Mouse (Mus musculus) lung, postnatal 25 days (tissue): ENCODE measurements around the gene Rtn4.

Experiments used
- DNase-seq: peaks from one replicate; pipeline ENCODE4 v3.0.0; 2022; ENCODE audit warnings: low spot score

Rtn4 gene

DNA sequence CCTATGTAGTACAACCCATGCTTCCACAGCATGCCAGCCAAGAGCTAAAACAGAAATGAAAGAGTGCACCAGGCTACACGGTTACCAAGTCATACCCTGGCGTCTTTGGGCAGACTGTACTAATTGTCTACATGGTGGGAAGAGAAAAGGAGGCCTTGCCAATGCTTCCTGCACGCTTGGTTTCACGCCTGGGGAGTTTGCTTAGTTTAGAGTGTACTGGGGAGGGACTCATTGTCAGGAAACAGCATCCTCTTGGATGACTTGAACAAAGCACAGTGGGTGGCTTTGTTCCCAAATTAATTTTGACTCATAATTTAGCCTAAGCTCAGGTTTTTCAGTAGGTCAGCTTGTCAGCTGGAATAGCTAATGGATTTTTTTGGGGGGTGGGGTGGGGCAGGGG lies 72.3 kb downstream of the Rtn4 start:
- no peak for DNase-seq

DNA sequence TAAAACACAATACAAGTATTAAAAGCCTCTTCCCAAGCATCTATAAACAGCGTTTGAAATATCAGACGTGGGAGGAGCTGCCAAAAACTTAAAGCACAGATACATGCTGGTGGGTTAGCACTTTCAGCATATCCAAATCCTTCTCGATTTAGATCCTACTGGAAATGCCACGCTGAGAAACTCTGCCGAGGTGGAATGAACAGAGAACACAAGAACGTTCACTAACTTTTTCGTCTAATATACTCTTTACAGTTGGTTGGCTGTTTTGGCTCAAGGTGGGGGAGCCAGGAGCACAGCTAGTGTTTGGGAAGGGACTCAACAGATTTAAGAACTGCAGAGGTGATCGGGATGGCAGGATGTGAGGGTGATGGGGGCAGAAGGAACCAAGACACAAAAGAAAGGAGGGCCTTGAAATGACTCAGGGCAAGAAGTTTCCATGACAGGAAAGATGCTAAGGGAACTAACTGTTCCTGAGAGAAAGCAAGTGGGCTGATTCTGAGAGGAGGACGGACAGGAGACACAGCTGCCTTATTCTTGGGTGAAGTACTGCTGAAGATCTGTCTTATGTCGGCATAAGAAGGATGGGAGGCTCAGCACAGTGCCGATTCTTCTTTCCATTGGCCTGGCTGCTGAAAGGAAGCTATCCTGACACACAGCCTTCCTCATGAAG lies 73.7 kb downstream of the Rtn4 start:
- DNase-seq = no peak

DNA sequence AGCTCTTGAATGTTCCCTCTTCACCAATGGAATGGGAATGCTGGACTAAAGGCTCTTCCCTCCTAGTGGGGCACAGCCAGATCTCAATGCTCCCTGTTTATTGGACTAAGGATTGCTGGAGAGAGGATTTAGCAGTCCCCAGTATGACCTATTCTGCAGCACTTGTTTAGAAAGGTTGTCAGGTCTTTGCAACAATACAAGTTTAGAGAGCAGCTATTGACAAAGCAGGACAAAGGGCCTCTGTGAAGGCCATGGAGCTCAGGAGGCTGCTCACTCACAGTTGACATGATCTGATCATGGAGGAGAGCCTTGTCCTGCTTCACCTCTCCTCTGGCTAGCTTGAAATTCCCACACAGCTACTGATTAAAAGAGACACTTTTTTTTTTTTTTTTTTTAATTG lies 75.8 kb downstream of the Rtn4 start:
- DNase-seq = no peak

DNA sequence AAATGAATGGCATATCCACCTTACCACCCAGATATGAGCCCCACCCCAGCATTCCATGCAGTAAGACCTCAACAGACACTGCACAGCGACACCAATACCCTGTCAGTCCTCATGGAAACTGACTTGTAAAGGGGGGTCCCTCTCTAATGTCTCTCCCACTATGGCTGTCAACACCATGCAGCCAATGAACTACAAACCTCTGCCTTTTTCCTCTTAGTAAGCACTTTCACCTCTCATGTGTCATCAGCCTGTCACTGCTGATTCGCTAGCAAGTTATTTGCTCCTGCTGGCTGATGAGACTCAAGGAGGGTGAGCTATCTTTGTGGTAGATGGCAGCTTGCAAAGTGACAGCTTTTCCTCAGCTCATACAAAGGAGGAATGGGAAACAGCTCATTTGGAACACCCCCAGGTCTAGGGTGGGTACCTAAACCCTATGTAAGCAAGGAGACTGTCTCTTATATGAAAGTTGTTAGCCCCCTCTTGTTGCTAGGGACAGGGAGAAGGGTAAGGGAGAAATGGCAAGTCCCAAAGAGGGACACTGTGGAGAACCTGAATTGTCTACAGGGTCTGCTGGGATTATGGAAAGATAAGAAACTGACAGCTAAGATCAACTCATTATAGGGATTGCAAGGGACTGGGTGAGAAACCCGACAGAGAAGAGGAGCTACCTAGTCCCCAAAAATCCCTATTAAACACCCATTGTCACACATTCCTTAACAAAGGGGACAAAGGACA lies 78.1 kb downstream of the Rtn4 start:
- DNase-seq = no peak

DNA sequence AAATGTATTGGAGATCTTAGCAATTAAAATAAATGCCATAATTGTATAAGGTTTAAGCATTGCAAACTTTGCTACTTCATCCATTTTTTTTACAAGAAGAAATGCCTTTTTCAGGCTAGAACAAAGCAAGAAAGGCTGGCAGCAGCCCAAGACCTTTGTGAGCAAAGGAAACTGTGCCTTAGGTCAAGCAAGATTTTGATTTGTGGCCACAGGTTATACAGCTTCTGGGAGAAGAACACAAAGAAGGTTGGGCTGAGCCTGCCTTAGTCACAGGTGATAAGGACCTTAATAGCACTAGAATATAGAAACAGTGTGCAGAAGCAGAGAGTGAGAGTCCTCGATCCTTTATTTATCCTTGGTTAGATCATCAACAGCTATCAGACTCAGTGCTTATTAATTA lies 79.5 kb downstream of the Rtn4 start:
- DNase-seq = no peak

DNA sequence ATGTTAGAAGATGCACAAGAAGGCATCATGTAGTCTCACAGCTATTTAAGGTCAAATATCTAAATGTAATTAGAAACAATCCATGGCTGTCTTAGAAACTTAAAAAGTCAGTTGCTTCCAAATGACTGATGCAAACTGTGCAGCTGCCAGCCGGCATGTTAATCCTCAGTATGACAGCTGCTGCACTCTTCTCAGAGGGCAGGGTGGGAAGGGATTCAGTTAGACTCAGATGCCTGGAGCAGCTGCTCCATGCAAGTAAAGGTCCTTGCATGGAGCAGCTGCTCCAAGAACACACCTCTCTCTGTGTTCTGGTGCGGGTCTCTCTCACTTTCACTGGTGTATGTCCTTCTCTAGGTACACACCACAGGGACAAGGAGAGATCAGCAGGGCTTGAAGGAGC lies 81.5 kb downstream of the Rtn4 start:
- no peak for DNase-seq

DNA sequence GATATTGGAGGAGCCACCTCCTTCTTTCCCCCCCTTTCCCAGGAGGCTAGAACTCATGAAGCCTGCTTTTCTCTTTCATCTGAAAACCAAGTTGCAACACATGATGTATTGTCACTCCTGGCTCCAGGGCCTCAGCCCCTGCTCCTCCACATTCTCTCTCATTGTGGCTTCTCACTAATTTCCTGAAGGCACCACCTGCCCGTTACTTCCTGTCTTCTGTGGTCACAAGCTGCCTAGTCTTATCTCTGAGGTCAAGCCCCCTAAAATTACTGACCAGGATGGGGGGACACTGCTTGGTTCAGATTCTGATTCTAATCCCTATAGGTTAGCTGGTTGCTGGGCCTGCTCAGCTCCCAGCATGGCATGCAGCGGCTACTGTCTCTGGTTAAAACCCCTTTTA lies 82.0 kb downstream of the Rtn4 start:
- no peak for DNase-seq

DNA sequence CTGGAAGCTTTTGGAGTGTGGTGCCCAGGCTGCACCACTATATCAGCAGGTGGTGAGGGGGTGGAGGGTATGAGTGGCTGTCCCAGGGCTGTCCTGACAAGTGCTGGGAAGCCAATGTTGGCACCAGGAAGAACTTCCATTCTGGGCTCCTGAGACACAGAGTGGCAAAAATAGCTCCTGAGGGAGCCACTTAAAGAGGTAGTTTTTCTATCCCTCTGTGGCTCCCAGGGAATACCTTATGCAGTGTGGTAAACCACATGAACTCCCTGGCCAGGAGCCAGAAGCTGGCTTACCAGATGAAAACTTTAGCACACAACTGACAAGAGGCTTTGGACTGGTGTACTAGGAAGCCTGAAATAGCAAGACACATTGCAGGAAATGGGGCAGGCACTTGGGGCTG lies 85.2 kb downstream of the Rtn4 start:
- DNase-seq = peak; percentile 6

DNA sequence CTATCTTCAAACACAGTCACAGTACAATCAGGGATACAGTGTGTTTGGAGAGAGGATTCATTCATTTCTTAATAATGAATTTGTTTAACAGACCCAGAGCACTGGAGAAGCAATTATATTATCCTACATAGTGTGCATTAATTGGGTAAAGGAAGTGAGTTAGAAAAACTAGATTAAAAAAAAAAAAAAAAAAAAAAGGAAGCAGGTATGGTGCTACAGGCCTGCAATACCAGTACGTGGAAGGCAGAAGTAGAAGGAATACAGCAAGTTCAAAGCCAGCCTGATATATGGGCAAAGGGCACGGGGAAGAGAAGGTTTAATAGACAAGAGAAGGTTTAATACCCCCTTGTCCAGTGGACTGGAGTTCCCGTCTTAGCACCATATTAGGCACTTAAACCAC lies 86.2 kb downstream of the Rtn4 start:
- DNase-seq = no peak

DNA sequence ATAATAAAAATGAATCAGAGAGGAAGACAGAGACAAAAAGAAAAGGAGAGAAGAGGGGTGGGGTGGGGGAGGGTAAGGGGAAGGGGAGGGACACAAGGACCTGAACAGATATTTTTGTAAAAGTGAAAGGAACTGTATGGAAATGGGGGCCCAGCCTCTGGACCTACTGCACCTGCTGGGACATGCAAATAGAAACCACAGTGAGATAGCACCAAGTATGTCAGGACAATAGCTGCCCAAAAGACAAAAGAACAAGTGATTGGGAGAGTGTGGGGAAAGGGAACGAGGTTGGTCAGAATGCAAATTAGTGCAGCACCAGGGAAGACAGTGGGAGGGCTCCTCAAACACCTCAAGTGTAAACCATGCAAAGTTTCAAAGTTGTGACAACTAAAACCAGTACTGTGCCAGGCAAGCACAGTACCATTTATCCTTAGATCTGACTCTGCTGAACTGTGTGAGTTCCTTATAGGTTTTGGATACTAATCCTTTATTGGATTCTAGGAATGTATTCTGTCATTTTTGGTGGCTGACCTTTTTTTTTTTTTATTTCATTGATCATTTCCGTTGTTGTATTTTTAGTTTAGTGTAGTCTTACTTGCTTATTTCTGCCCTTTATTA lies 86.8 kb downstream of the Rtn4 start:
- DNase-seq = no peak

DNA sequence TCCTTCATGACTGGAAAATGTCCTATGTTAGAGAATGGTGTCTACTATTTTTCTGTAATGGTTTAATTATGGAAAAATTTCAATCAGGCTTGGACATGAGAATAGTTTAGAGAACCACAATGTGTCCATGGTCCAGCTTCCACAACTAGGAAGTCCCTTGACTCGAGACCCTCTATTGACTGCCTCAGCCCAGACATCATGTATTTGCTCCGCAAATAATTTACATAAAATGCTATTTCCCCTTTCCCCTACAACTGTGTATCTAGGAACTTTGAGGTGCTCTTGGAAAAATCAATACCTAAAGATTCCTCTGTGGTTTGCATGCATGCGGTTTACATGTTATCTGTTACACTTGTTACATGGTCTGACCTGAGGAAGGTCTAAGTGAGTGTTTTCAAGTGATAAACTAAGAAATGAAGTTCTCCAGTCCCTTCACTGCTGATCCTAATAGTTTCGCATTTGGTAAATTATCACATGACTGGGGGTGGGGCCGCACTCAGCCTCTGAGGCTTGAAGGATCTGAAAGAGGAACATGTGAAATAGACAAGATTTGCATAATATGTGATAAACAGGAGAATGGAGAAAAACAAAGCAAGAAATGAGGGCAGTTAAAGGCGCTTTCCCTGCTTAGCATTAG lies 94.0 kb downstream of the Rtn4 start:
- peak; percentile 39 for DNase-seq

DNA sequence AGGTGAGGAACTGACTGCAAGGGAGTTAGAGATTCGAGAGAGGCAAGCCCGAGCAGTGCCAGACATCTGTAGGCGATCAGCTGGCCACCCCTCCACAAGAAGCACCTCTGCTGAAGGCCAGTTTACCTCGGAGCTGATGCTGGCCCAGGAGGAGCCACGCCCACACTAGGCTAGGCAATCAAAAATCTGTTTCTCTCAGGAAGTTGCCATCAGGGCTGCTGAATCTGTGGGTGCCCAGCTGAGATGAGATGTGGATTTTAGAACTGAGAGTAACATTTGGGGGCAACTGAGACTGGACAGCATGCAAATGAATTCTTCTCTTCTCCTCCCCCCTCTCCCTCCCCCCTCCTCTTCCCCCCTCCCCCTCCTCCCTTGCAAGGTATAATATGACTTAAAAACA lies 94.7 kb downstream of the Rtn4 start:
- DNase-seq = peak; percentile 5

DNA sequence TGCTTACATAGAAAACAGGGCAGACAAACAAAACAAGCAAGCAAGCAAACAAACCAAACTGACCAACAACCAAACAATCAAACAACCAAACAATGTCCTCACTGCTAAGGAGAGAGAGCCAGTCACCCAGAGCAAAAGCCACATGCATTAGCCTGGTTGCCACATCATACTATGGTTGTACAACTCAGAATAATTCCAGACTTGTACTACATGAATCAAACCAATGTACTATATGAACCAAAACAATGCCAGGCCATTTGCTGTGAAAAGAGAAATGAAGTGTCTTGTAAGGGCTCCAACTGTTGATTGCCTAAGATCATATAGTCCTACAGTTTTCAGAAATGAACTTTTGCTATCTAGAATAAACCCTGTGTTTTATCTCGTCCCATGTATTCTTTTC lies 95.8 kb downstream of the Rtn4 start:
- no peak for DNase-seq

DNA sequence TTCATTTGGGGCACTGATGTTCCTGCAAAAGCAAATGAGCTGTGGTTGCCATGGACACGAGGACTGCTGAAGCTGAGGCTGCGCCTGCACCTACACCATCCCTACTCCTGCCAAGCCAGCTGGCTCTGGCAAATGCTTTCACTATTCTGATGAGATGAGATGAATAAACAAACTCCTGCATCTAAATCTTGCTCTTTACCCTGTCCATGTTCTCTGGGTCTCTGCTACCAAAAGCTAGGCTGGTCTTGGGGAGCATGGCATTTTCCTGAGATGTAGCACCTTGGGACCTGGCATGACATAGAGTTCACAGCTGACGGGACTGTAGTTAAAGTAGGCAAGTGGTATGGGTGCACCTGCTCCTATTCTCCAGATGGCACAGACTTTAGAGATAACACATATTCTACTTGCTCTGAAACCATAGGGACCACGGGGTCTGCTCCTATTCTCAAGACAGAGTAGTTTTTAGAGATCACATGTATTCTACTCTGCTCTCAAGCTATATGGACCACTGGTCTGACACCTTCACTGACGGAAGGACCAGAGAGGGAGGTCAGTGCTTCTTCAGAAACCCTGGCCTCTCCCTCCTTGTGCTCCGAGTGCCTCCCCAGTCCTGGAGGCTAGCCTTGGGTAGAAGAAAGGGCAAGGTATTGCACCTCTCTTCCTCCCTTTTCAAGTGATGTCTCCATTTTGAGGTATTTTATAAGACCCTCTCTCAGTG lies 96.3 kb downstream of the Rtn4 start:
- no peak for DNase-seq

DNA sequence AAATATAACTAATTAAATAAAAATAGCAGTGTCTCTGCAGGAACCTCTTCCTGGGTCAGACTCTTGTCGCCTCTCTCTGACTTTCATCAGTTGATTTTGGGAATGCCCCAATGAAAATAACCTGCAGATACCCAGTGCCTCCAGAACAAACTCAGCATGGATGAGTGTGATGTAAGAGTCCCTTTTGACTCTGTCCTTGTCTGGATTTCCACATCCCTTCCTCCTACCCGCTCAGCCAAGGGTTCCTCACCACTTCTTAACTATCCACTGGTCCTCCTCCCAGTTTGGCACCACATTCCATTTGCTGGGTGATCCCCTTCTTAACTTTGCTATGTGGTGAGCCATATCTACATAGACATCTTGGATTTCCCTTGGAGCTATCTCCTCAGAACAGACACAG lies 98.0 kb downstream of the Rtn4 start:
- no peak for DNase-seq
